Mouse (Mus musculus) liver, adult 2 months (tissue): ENCODE measurements around the gene Sufu.

Source experiments
- CTCF ChIP-seq: fragments of 200-500 bp; IDR thresholded peaks from 2 replicates; pipeline ENCODE4 v1.5.1; 2011; ENCODE audit warnings: low read depth, low read length, control low read depth
- POLR2A ChIP-seq: fragments of 200-500 bp; IDR thresholded peaks from 2 replicates; pipeline ENCODE4 v1.6.1; 2011; ENCODE audit warnings: low read length, control low read depth; ENCODE audit not compliant: insufficient read depth; ENCODE audit errors: extremely low read depth

- peak; percentile 74 for TF ChIP-seq CTCF
- 0 out of 2 replicates have a peak, but pooled peaks have one; percentile 28 for TF ChIP-seq POLR2A
Measured at GRCm38 (mm10) chr19:46502471-46503166, 105.9 kb downstream of the Sufu start.
